Comparison of ENCODE assay signal across 15 mouse cellular contexts in genomic region chr17:46081042-46081441, GRCm38 (mm10). TPM values are rescaled to one million over a fixed set of nuclear protein-coding genes. Genes with fewer than 3 reads are reported as not detected.
A peak's percentile ranks its signal among the peaks of the same experiment; 100 is the strongest.
DNase-seq lines count a peak whose midpoint lies in the region; ATAC-seq lines count a peak whose summit lies in the region.
"Had no signal": no experiment of that assay in that cellular context is flagged by ENCODE, and none has a peak within 500 bp of the region (broad histone marks: within the 10 kb centered on the region; RNA-seq: fewer than 3 reads in every experiment).

No protein-coding gene starts in this region.

- DNase-seq in liver, embryonic 11.5 days (ENCODE audit: low spot score), result no peak
- DNase-seq in limb, embryonic 10.5 days (ENCODE audit: low spot score), result no peak
- DNase-seq in frontal cortex, postnatal 36 days (ENCODE audit: low spot score in 2 of 2), result no peak
- DNase-seq in thymus, postnatal 0 days (ENCODE audit: low spot score), result no peak
- DNase-seq: cerebellum, adult 11-12 months; cerebellum, postnatal 36 days; forebrain, postnatal 0 days; kidney, adult 8-10 months; kidney, postnatal 25 days; liver, postnatal 0 days; thymus, adult 18-20 months had no signal

- 43% methylated on average over 5 of the region's 5 CpGs for WGBS in liver, embryonic 12.5 days (ENCODE audit: insufficient replicate concordance)
- WGBS in liver, embryonic 11.5 days, result 43% methylated on average over 5 of the region's 5 CpGs
- 64% methylated on average over 5 of the region's 5 CpGs for WGBS in limb, embryonic 10.5 days
- 49% methylated on average over 5 of the region's 5 CpGs for WGBS in stomach, embryonic 15.5 days

- no peak overlapping the region for H3K27ac ChIP-seq in liver, embryonic 12.5 days
- H3K27ac ChIP-seq in liver, embryonic 11.5 days (ENCODE audit: low read depth, low read length), result no peak overlapping the region
- 0 out of 2 replicates have a peak overlapping the region, but pooled peaks have one; percentile 15 for H3K27ac ChIP-seq in brown adipose tissue, adult 24 weeks (replicated peaks; ENCODE audit: low read depth, low read length)
- peak overlapping the region; percentile 74 for H3K27ac ChIP-seq in limb, embryonic 10.5 days
- H3K27ac ChIP-seq in stomach, embryonic 15.5 days, result peak overlapping the region; percentile 18; the same call in 1 of the 2 replicates
- H3K27ac ChIP-seq: neural tube, embryonic 12.5 days had no signal

- ATAC-seq in liver, embryonic 12.5 days, result peak; percentile 30; the same call in 1 of the 2 replicates
- no peak for ATAC-seq in liver, embryonic 11.5 days (replicated peaks; ENCODE audit: low FRiP score)
- ATAC-seq in stomach, embryonic 15.5 days (ENCODE audit: insufficient read depth, low FRiP score, low read depth), result no peak
- ATAC-seq: forebrain, postnatal 0 days; liver, postnatal 0 days had no signal

- H3K36me3 ChIP-seq in liver, embryonic 12.5 days, result no peaks in the 10 kb centered on the region
- no peaks in the 10 kb centered on the region for H3K36me3 ChIP-seq in liver, embryonic 11.5 days (ENCODE audit: control insufficient read depth, insufficient read depth, low read length)
- no peaks in the 10 kb centered on the region for H3K36me3 ChIP-seq in limb, embryonic 10.5 days
- no peaks in the 10 kb centered on the region for H3K36me3 ChIP-seq in stomach, embryonic 15.5 days
- H3K36me3 ChIP-seq: neural tube, embryonic 12.5 days had no signal

- H3K27me3 ChIP-seq in liver, embryonic 12.5 days (replicated peaks), result peaks cover 8% of the 10 kb centered on the region
- no peaks in the 10 kb centered on the region for H3K27me3 ChIP-seq in liver, embryonic 11.5 days (replicated peaks; ENCODE audit: control insufficient read depth, insufficient read depth, low read length)
- H3K27me3 ChIP-seq in limb, embryonic 10.5 days (ENCODE audit: low read depth, poor library complexity, severe bottlenecking), result no peaks in the 10 kb centered on the region
- H3K27me3 ChIP-seq in stomach, embryonic 15.5 days (replicated peaks), result no peaks in the 10 kb centered on the region

- no peaks in the 10 kb centered on the region for H3K9me3 ChIP-seq in liver, embryonic 12.5 days (replicated peaks)
- H3K9me3 ChIP-seq in liver, embryonic 11.5 days (ENCODE audit: control insufficient read depth, low read length), result peaks cover 3% of the 10 kb centered on the region
- no peaks in the 10 kb centered on the region for H3K9me3 ChIP-seq in limb, embryonic 10.5 days (replicated peaks)
- H3K9me3 ChIP-seq in stomach, embryonic 15.5 days, result no peaks in the 10 kb centered on the region

- H3K4me3 ChIP-seq in liver, embryonic 12.5 days, result no peak overlapping the region
- H3K4me3 ChIP-seq in liver, embryonic 11.5 days (ENCODE audit: low read depth, low read length), result no peak overlapping the region
- no peak overlapping the region for H3K4me3 ChIP-seq in brown adipose tissue, adult 24 weeks (ENCODE audit: insufficient read depth, low read depth, low read length)
- H3K4me3 ChIP-seq in limb, embryonic 10.5 days, result no peak overlapping the region
- H3K4me3 ChIP-seq in stomach, embryonic 15.5 days (replicated peaks), result no peak overlapping the region
- H3K4me3 ChIP-seq: neural tube, embryonic 12.5 days had no signal

- peaks cover 12% of the 10 kb centered on the region; the same call in 1 of the 2 replicates for H3K4me1 ChIP-seq in liver, embryonic 12.5 days
- H3K4me1 ChIP-seq in liver, embryonic 11.5 days (replicated peaks; ENCODE audit: control insufficient read depth, insufficient read depth, low read length), result peaks cover 2% of the 10 kb centered on the region; the same call in 1 of the 2 replicates
- H3K4me1 ChIP-seq in brown adipose tissue, adult 24 weeks (ENCODE audit: control insufficient read depth, insufficient read depth, insufficient read length, low read length), result no peaks in the 10 kb centered on the region
- H3K4me1 ChIP-seq in limb, embryonic 10.5 days, result peaks cover 49% of the 10 kb centered on the region
- H3K4me1 ChIP-seq in stomach, embryonic 15.5 days, result peaks cover 32% of the 10 kb centered on the region

- no peak overlapping the region for H3K9ac ChIP-seq in liver, embryonic 12.5 days
- H3K9ac ChIP-seq in liver, embryonic 11.5 days (ENCODE audit: low read depth, low read length), result no peak overlapping the region
- no peak overlapping the region for H3K9ac ChIP-seq in stomach, embryonic 15.5 days
- H3K9ac ChIP-seq: forebrain, postnatal 0 days; liver, postnatal 0 days; neural tube, embryonic 12.5 days had no signal

- no peak overlapping the region for H3K4me2 ChIP-seq in liver, embryonic 12.5 days
- no peak overlapping the region for H3K4me2 ChIP-seq in liver, embryonic 11.5 days
- H3K4me2 ChIP-seq in stomach, embryonic 15.5 days, result no peak overlapping the region
- H3K4me2 ChIP-seq: neural tube, embryonic 12.5 days had no signal

RNA-seq across cellular contexts. Expression of gene Mrps18a, which starts 29.7 kb away (rescaled TPM):
- polyA plus RNA-seq in liver, embryonic 12.5 days (2016; fragmentation: Nextera tagmentation; extraction: Ambion mirVana), result 107 and 110 TPM in 2 replicates
- 141 and 143 TPM in 2 replicates for polyA plus RNA-seq in liver, embryonic 11.5 days (2014; fragmentation: Nextera tagmentation; extraction: Ambion mirVana)
- polyA plus RNA-seq in brown adipose tissue, adult 24 weeks (2012; ENCODE audit: insufficient read depth, insufficient read length, missing spikeins), result 113 and 150 TPM in 2 replicates
- polyA plus RNA-seq in limb, embryonic 10.5 days (2016; fragmentation: Nextera tagmentation; extraction: Ambion mirVana), result 184 and 192 TPM in 2 replicates
- 128 and 137 TPM in 2 replicates for polyA plus RNA-seq in stomach, embryonic 15.5 days (2015; fragmentation: Nextera tagmentation; extraction: Ambion mirVana)
- 126 TPM in 2 replicates for polyA plus RNA-seq in thymus, postnatal 0 days (2015; fragmentation: Nextera tagmentation; extraction: Ambion mirVana)

RNA-seq across cellular contexts. Expression of gene Vegfa, which starts 48.9 kb away (rescaled TPM):
- 3.0 and 3.2 TPM in 2 replicates for polyA plus RNA-seq in liver, embryonic 12.5 days (2016; fragmentation: Nextera tagmentation; extraction: Ambion mirVana)
- polyA plus RNA-seq in liver, embryonic 11.5 days (2014; fragmentation: Nextera tagmentation; extraction: Ambion mirVana), result 3.4 and 4.6 TPM in 2 replicates
- polyA plus RNA-seq in brown adipose tissue, adult 24 weeks (2012; ENCODE audit: insufficient read depth, insufficient read length, missing spikeins), result 189 and 214 TPM in 2 replicates
- polyA plus RNA-seq in limb, embryonic 10.5 days (2016; fragmentation: Nextera tagmentation; extraction: Ambion mirVana), result 2.0 and 3.1 TPM in 2 replicates
- 4.9 and 5.7 TPM in 2 replicates for polyA plus RNA-seq in stomach, embryonic 15.5 days (2015; fragmentation: Nextera tagmentation; extraction: Ambion mirVana)
- 1.1 and 1.3 TPM in 2 replicates for polyA plus RNA-seq in thymus, postnatal 0 days (2015; fragmentation: Nextera tagmentation; extraction: Ambion mirVana)

Comparison
In these comparisons a context has a peak if more than half of its experiments do, and no peak if none do; other contexts are left out.
1. H3K27ac ChIP-seq: peak in brown adipose tissue, adult 24 weeks (single experiment), limb, embryonic 10.5 days (single experiment) and stomach, embryonic 15.5 days (single experiment); none in liver, embryonic 12.5 days (single experiment) and liver, embryonic 11.5 days (single experiment).
2. RNA of gene Vegfa, which starts 48.9 kb away (polyA plus RNA-seq): 189 to 214 TPM in brown adipose tissue, adult 24 weeks; 4.9 to 5.7 TPM in stomach, embryonic 15.5 days, 3.4 to 4.6 TPM in liver, embryonic 11.5 days, 3.0 to 3.2 TPM in liver, embryonic 12.5 days, 2.0 to 3.1 TPM in limb, embryonic 10.5 days and 1.1 to 1.3 TPM in thymus, postnatal 0 days; every median in the first group is over 10 times any median in the second.